8 mouse cellular contexts compared by ENCODE assay signal in the genomic region with DNA sequence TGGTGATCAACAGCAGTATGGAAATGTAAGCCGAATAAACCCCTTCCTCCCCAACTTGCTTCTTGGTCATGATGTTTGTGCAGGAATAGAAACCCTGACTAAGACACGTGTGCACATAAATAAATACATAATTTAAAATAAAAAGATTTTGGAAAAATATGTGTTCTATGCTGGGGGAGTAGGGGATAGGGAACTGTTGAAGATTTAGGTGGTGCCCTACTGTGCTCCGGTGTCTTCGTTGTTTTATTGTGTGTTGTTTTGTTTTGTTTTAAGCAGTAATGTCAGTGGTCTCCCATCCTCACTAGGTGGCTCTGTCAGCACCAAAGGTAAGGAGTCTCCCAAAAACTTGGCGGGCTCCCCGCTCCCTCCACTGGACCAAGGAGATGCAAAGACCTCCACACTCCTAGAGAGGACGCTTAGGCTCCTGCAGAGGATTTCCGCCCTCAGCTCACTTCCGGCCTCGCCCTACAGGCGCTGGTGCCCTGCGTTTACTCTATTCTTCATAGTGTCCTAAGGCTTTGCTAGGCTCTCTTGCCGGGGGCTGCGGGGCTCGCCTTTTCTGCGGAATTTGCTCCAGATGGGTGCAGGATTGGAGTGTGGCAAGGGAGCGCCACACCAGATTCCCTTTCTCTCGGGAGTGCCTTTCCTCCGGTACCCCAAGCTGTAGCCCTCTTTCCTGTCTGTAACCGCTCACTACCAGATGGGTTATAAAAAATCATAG. TPM values are rescaled to one million over a fixed set of nuclear protein-coding genes. Genes with fewer than 3 reads are reported as not detected.
DNase-seq lines count a peak whose midpoint lies in the region; ATAC-seq and TF ChIP-seq lines count a peak whose summit lies in the region.

No protein-coding gene starts in this region.

- no peaks in the 10 kb centered on the region for H3K36me3 ChIP-seq in E14TG2a.4 (ENCODE audit: insufficient read depth, low read length)
- no peaks in the 10 kb centered on the region for H3K36me3 ChIP-seq in hindbrain, embryonic 11.5 days (ENCODE audit: control insufficient read depth, insufficient read depth, low read length)
- no peaks in the 10 kb centered on the region for H3K36me3 ChIP-seq in lung, embryonic 16.5 days (ENCODE audit: control insufficient read depth, insufficient read depth, low read length)

- TF ChIP-seq CTCF in E14TG2a.4 (conservative IDR thresholded peaks at IDR 0.05; ENCODE audit: low read length): no peak

- 0 out of 2 replicates have a peak overlapping the region, but pooled peaks have one; percentile 58 for H3K27ac ChIP-seq in hindbrain, embryonic 11.5 days (ENCODE audit: low read depth, low read length)
- H3K27ac ChIP-seq in lung, embryonic 16.5 days (ENCODE audit: low read length): peak overlapping the region; percentile 4; the same call in 1 of the 2 replicates

- peak; percentile 78 for DNase-seq in cerebellum, adult 8-10 months
- DNase-seq in frontal cortex, adult 2 months (ENCODE audit: extremely low spot score in 1 of 2, low spot score in 1 of 2): peak; percentile 41 to 87
- DNase-seq in hindbrain, embryonic 11.5 days (ENCODE audit: low spot score): peak; percentile 78
- peak; percentile 77 for DNase-seq in layer of hippocampus, adult 9-11 months
- peak; percentile 46 for DNase-seq in ovary, adult 18-20 months (ENCODE audit: low spot score)
- DNase-seq in thymus, postnatal 10 days (ENCODE audit: low spot score in 2 of 2): peak; percentile 69 to 74

- peak overlapping the region; percentile 87 for H3K9ac ChIP-seq in hindbrain, embryonic 11.5 days (ENCODE audit: low read depth, low read length)
- H3K9ac ChIP-seq in lung, embryonic 16.5 days (ENCODE audit: low read length): peak overlapping the region; percentile 72

- ATAC-seq in hindbrain, embryonic 11.5 days (ENCODE audit: low FRiP score): peak; percentile 92
- peak; percentile 92 for ATAC-seq in lung, embryonic 16.5 days (ENCODE audit: low read depth)

- no peaks in the 10 kb centered on the region for H3K4me1 ChIP-seq in E14TG2a.4 (replicated peaks; ENCODE audit: low read depth, low read length)
- H3K4me1 ChIP-seq in hindbrain, embryonic 11.5 days (replicated peaks; ENCODE audit: control insufficient read depth, insufficient read depth, low read length): no peaks in the 10 kb centered on the region
- H3K4me1 ChIP-seq in lung, embryonic 16.5 days (replicated peaks; ENCODE audit: control insufficient read depth, insufficient read depth, low read length): no peaks in the 10 kb centered on the region

- H3K4me3 ChIP-seq in E14TG2a.4 (replicated peaks; ENCODE audit: low read length): peak overlapping the region; percentile 70
- peak overlapping the region; percentile 61 for H3K4me3 ChIP-seq in hindbrain, embryonic 11.5 days (ENCODE audit: low read depth, low read length)
- H3K4me3 ChIP-seq in lung, embryonic 16.5 days (ENCODE audit: low read length): peak overlapping the region; percentile 60

- peak overlapping the region; percentile 63 for H3K4me2 ChIP-seq in hindbrain, embryonic 11.5 days (replicated peaks; ENCODE audit: low read depth, low read length)
- peak overlapping the region; percentile 71 for H3K4me2 ChIP-seq in lung, embryonic 16.5 days (ENCODE audit: low read depth, low read length)

- no peaks in the 10 kb centered on the region for H3K27me3 ChIP-seq in E14TG2a.4 (ENCODE audit: insufficient read depth, low read length)
- H3K27me3 ChIP-seq in hindbrain, embryonic 11.5 days (ENCODE audit: control insufficient read depth, insufficient read depth, low read length): peaks cover 2% of the 10 kb centered on the region; the same call in 1 of the 2 replicates
- 0 out of 2 replicates have a peak, but pooled peaks cover 4% of the 10 kb centered on the region for H3K27me3 ChIP-seq in lung, embryonic 16.5 days (ENCODE audit: control insufficient read depth, insufficient read depth, low read depth, low read length)

- WGBS in hindbrain, embryonic 11.5 days: 14% methylated on average over 20 of the region's 20 CpGs
- WGBS in lung, embryonic 16.5 days: 10% methylated on average over 20 of the region's 20 CpGs

- H3K9me3 ChIP-seq in E14TG2a.4 (ENCODE audit: low read length): peaks cover 25% of the 10 kb centered on the region
- H3K9me3 ChIP-seq in hindbrain, embryonic 11.5 days (ENCODE audit: control insufficient read depth, low read length): no peaks in the 10 kb centered on the region
- H3K9me3 ChIP-seq in lung, embryonic 16.5 days (ENCODE audit: control insufficient read depth, low read length): no peaks in the 10 kb centered on the region

RNA-seq across cellular contexts. Expression of a gene that starts 14.1 kb away (rescaled TPM):
- polyA plus RNA-seq in frontal cortex, adult 2 months (2012; rRNA removed): 19.7 and 24.3 TPM in 2 replicates
- polyA plus RNA-seq in hindbrain, embryonic 11.5 days (2014; fragmentation: Nextera tagmentation; extraction: Ambion mirVana): 1.7 and 2.4 TPM in 2 replicates
- polyA plus RNA-seq in lung, embryonic 16.5 days (2015; fragmentation: Nextera tagmentation; extraction: Ambion mirVana): 1.5 and 2.2 TPM in 2 replicates

RNA-seq across cellular contexts. Expression of a gene that starts 50.6 kb away (rescaled TPM):
- polyA plus RNA-seq in frontal cortex, adult 2 months (2012; rRNA removed): 31.8 and 33.0 TPM in 2 replicates
- polyA plus RNA-seq in hindbrain, embryonic 11.5 days (2014; fragmentation: Nextera tagmentation; extraction: Ambion mirVana): 20.6 and 25.2 TPM in 2 replicates
- polyA plus RNA-seq in lung, embryonic 16.5 days (2015; fragmentation: Nextera tagmentation; extraction: Ambion mirVana): 28.3 and 28.9 TPM in 2 replicates

Comparison
In these comparisons a context has a peak if more than half of its experiments do, and no peak if none do; other contexts are left out.
1. Peak in every context shown above with its lines: DNase-seq, ATAC-seq, H3K4me3 ChIP-seq and H3K27ac ChIP-seq.